Mouse (Mus musculus): ENCODE data around the gene Acer3.
"Not testable (repeated sequence)": the region's sequence is repeated elsewhere in the genome, so short reads cannot be mapped to it uniquely, and the experiment has no call there.

Gene Acer3

GRCm38 (mm10) chr7:98276263-98276662 lies 44.7 kb downstream of the Acer3 start:
- no peak for DNase-seq

GRCm38 (mm10) chr7:98268166-98268565 lies 52.8 kb downstream of the Acer3 start:
- not testable (repeated sequence) for DNase-seq

GRCm38 (mm10) chr7:98252520-98252919 lies 68.5 kb downstream of the Acer3 start:
- DNase-seq, result no peak

- DNase-seq, result peak; percentile 94
These were observed 84.2 kb downstream of the Acer3 start for GRCm38 (mm10) chr7:98236686-98237359.

GRCm38 (mm10) chr7:98223796-98224195 lies 97.2 kb downstream of the Acer3 start:
- no peak for DNase-seq

GRCm38 (mm10) chr7:98216713-98217112 lies 104.3 kb downstream of the Acer3 start:
- no peak for DNase-seq

- DNase-seq, result no peak
These were observed 118.1 kb downstream of the Acer3 start for GRCm38 (mm10) chr7:98202946-98203345.

- DNase-seq, result no peak
These were observed 119.4 kb downstream of the Acer3 start for GRCm38 (mm10) chr7:98201493-98202028.

GRCm38 (mm10) chr7:98200396-98200795 lies 120.6 kb downstream of the Acer3 start:
- DNase-seq, result no peak

- DNase-seq, result no peak
These were observed 121.6 kb downstream of the Acer3 start, which contains the start of gene B3gnt6 for GRCm38 (mm10) chr7:98199381-98199780. B3gnt6 (minus strand) TSS chr7:98199481.

GRCm38 (mm10) chr7:98195151-98195801 lies 125.7 kb downstream of the Acer3 start:
- no peak for DNase-seq

- DNase-seq, result no peak
These were observed 126.8 kb downstream of the Acer3 start for GRCm38 (mm10) chr7:98194026-98194792.

GRCm38 (mm10) chr7:98193515-98194025 lies 127.4 kb downstream of the Acer3 start:
- no peak for DNase-seq

GRCm38 (mm10) chr7:98191571-98192250 lies 129.3 kb downstream of the Acer3 start:
- no peak for DNase-seq

- no peak for DNase-seq
These were observed 130.4 kb downstream of the Acer3 start for GRCm38 (mm10) chr7:98190578-98190977.

- no peak for DNase-seq
These were observed 131.3 kb downstream of the Acer3 start for GRCm38 (mm10) chr7:98189745-98190144.

- DNase-seq, result no peak
These were observed 132.3 kb downstream of the Acer3 start for GRCm38 (mm10) chr7:98188680-98189079.

- DNase-seq, result no peak
These were observed 132.8 kb downstream of the Acer3 start for GRCm38 (mm10) chr7:98188238-98188637.

- not testable (repeated sequence) for DNase-seq
These were observed 133.7 kb downstream of the Acer3 start for GRCm38 (mm10) chr7:98187332-98187731.

GRCm38 (mm10) chr7:98186637-98187036 lies 134.4 kb downstream of the Acer3 start:
- no peak for DNase-seq

- DNase-seq, result no peak
These were observed 135.7 kb downstream of the Acer3 start for GRCm38 (mm10) chr7:98185326-98185725.

GRCm38 (mm10) chr7:98178560-98179231 lies 142.3 kb downstream of the Acer3 start:
- no peak for DNase-seq
